Mouse (Mus musculus): ENCODE results near the gene Kank2.
A peak's percentile ranks its signal among the peaks of the same experiment; 100 is the strongest.

DNA sequence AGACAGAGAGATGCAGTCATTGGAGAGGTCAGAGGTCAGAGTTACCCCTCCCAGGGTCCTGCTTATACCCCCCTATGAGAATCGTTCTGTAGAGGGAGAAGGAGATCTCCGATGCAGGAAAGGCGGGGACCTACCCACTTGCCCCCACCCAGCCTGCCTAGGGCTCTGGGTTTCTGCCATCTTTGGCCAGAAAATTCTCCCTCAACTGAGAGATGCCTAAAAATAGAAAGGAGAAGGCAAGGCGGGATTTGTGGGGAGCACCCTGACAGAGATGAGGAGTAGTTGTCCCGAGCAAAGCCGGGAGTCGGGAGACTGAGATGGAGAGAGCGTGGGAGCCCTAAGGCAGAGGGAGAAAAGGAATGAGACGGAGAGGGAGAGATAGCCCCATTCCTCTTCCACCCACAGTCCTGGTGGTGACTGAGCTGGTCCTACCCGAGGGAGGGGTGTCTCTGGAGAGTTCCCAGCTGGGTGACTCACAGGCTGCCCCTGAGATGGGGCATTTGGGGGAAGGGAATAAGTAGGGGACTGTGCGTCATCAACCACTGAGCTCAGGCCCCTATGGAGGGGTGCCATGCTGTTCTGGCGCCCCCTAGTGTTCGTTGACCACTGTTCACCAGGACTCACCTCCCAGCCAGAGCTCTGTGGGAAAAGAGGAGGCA, 5.6 kb upstream of the Kank2 start:
- no peak for TF ChIP-seq EP300 (IDR thresholded peaks at IDR 0.05; ENCODE audit: low read depth)
- TF ChIP-seq CTCF (IDR thresholded peaks at IDR 0.05; ENCODE audit: low read depth): peak; percentile 96
